Mouse (Mus musculus) lung, postnatal 25 days (tissue): Measurements from ENCODE around the gene Ube2s.

ENCODE experiments used
- DNase-seq: peaks from one replicate; pipeline ENCODE4 v3.0.0; 2022; ENCODE audit warnings: low spot score

Ube2s gene

DNA sequence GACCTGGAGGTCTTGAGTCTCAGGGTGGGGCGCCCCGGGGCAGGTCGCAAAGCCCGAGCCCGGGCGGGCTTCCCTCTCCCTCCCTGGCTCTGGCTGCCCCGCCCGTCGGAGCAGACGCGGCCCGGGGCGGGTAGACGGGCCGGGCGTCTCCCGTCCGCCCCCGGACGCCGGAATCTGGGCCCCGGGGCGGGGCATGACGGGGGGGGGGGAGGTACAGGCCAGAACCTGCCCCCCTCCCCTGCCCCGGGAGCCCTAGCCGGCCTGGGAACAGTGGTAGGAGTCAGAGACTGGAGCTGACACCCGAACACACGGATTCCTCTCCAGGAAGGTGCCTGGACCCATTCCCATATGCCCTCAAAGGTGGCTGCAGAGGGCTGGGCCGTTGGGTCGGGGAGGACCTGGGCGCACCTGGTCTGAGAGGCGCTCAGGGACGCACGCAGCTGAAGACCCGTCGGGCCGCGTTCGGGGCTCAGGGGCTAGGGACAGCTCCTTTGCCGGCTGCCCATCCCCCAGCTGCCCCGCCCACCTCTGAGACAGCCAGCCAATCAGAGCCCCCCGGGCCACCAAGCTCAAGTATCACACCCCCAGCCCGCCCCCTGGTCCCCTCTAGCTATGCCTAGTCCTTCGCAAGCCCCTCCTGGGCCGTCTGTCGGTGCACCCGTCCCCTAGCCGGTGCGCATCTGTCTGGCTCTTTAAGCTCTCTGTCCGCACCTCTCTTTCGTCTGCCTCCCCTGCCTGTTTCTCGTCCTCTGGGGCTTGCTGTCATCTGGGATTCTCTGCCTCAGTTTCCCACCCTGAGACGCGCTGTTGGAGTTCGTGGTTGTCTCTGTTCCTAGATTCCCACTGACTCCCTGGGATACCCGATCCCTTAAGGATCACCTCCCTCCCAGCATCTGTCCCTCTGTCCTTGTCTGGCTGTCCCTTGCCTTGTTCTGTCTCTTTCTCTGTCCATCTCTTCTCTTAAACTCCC, 35.2 kb downstream of the Ube2s start:
- peak; percentile 54 for DNase-seq

- DNase-seq: no peak
These were observed 36.3 kb downstream of the Ube2s start for GRCm38 (mm10) chr7:4776131-4776530.

- DNase-seq: no peak
These were observed 41.2 kb downstream of the Ube2s start, which contains the start of gene Fam71e2 for GRCm38 (mm10) chr7:4771202-4771601. Gene Fam71e2 (minus strand): TSS chr7:4771302.

- DNase-seq: no peak
These were observed 47.3 kb downstream of the Ube2s start for GRCm38 (mm10) chr7:4764946-4765710.

DNA sequence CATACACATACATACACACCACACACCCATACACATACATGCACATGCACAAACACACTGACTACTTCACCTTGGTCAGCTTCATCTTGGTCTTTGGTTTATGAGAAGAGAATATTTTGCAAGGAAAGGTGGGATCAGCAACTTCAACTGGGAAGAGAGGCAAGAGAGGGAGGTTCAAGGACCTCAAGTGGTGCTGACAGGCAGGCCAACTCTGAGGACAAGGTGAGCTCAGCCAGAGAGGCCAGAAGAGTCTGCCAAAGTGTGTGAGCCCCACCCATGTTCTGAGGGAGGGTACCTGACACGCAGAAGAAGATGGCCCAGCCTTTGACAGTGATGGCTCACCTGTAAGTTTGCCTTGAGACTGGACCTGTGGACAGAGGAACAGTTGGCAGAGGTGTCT, 52.7 kb downstream of the Ube2s start:
- no peak for DNase-seq

DNA sequence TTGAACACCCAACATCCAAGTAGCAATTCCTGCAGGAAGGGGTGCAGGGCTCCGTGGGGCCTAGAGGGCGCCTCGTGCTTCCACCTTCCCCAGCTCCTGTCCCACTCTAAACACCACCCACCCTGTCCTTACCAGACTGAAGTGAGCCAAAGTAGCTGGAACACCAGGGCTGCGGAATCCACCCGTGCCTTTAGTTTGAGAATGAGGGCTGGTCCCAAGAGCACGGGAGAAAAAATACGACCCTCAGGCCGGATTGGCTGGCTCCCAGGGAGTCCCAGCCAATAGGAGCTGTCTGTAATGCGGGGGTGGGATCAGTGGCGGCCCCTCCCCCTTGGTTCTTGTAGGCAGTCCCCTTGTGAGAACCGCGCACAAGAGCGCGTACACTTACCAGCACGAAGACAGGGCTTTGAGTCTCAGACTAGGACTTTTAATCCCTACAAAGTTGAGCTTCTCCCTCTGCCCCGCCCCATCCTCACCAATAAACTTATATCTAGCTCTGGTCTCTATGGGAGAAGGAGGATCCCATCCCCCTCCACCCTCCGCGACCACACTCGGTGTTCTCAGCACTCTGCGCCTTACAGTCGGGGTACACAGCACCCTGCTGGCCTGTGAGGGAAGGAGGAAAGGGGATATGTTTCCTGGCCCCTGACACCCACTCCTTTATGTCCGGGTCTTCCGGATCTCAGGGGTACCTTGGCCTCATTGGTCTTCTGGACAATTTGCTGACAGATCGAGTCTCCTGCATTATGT, 59.4 kb downstream of the Ube2s start, which contains the start of gene Cox6b2:
Cox6b2 (minus strand) TSS at position 274 of the 750 bp plus-strand sequence.
- DNase-seq: peak; percentile 85

- DNase-seq: peak; percentile 21
These were observed 60.2 kb downstream of the Ube2s start for GRCm38 (mm10) chr7:4751971-4752820.

GRCm38 (mm10) chr7:4749169-4749568, 63.2 kb downstream of the Ube2s start:
- DNase-seq: no peak

GRCm38 (mm10) chr7:4748321-4748720, 64.1 kb downstream of the Ube2s start:
- no peak for DNase-seq

- DNase-seq: no peak
These were observed 65.1 kb downstream of the Ube2s start for GRCm38 (mm10) chr7:4747156-4747899.

GRCm38 (mm10) chr7:4746326-4746980, 65.9 kb downstream of the Ube2s start:
- no peak for DNase-seq

GRCm38 (mm10) chr7:4744886-4745285, 67.5 kb downstream of the Ube2s start:
- DNase-seq: no peak
